Mouse (Mus musculus): ENCODE data around the gene Sorbs1.

DNA sequence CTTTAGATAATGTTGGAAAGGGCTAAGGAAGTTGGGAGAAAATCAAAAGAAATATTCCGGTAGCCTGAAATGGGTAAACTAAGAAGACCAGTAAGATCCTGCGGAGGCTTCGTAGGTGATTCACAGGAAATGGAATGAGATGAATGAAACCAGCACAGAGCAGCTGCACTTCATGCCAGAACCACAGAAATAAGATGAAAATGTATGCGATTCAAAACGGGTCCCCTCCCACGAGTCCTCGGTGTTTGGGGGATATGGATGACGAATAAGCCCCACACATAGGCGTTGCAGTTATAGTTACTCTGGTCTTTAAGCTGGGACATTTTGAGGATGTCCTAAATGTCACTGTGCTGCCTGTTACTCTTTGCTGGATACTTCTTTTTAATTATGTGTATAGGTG lies 67.1 kb downstream of the Sorbs1 start:
- no peak for TF ChIP-seq CTCF (IDR thresholded peaks at IDR 0.05; ENCODE audit: low read depth)
- TF ChIP-seq EP300 (IDR thresholded peaks at IDR 0.05; ENCODE audit: low read depth), result no peak

All from liver, embryonic 14.5 days (tissue).